ENCODE assay signal across 15 mouse cellular contexts in the genomic region with DNA sequence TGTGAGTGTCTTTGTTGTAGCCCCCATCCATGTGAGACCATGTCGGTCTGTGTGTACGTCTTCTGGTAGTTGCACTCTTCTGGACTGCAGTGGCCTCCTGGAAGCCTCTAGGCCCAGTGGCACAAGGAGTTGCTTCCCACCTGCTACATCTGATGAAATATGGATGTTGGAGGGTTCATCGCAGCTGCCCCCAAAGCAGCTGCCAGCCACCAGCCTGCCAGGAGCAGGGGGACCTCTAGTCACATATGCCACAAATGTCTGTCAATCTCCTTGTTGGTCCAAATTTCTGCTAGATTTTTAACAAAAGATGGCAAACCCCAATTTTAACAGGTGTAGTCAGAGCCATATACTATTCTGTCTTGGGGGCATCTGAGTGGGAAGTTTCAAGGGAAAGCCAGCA. TPM values are rescaled to one million over a fixed set of nuclear protein-coding genes. Genes with fewer than 3 reads are reported as not detected.
A peak's percentile ranks its signal among the peaks of the same experiment; 100 is the strongest.
DNase-seq lines count a peak whose midpoint lies in the region; ATAC-seq and TF ChIP-seq lines count a peak whose summit lies in the region.
"Had no signal": no experiment of that assay in that cellular context is flagged by ENCODE, and none has a peak within 500 bp of the region (broad histone marks: within the 10 kb centered on the region; RNA-seq: fewer than 3 reads in every experiment).

No protein-coding gene starts in this region.

- WGBS in heart, embryonic 12.5 days, result 91% methylated on average over 3 of the region's 3 CpGs
- WGBS in limb, embryonic 14.5 days, result 92% methylated on average over 3 of the region's 3 CpGs
- WGBS in limb, embryonic 10.5 days, result 91% methylated on average over 3 of the region's 3 CpGs
- 78% methylated on average over 3 of the region's 3 CpGs for WGBS in hindbrain, embryonic 12.5 days

- no peak for ATAC-seq in heart, embryonic 12.5 days (ENCODE audit: insufficient number of reproducible peaks, low FRiP score)
- ATAC-seq in limb, embryonic 14.5 days (ENCODE audit: low FRiP score, low read depth), result no peak
- ATAC-seq in hindbrain, embryonic 12.5 days (ENCODE audit: low FRiP score), result no peak
- ATAC-seq: intestine, embryonic 15.5 days had no signal

- peaks cover 69% of the 10 kb centered on the region for H3K4me1 ChIP-seq in heart, embryonic 12.5 days (replicated peaks)
- H3K4me1 ChIP-seq in limb, embryonic 14.5 days (ENCODE audit: control insufficient read depth, insufficient read depth, low read length), result peaks cover 41% of the 10 kb centered on the region
- peaks cover 33% of the 10 kb centered on the region for H3K4me1 ChIP-seq in limb, embryonic 10.5 days
- H3K4me1 ChIP-seq in hindbrain, embryonic 12.5 days, result peaks cover 27% of the 10 kb centered on the region

- no peaks in the 10 kb centered on the region for H3K36me3 ChIP-seq in heart, embryonic 12.5 days
- no peaks in the 10 kb centered on the region for H3K36me3 ChIP-seq in limb, embryonic 14.5 days (ENCODE audit: control insufficient read depth, insufficient read depth, low read length)
- H3K36me3 ChIP-seq in limb, embryonic 10.5 days, result no peaks in the 10 kb centered on the region
- H3K36me3 ChIP-seq in hindbrain, embryonic 12.5 days, result no peaks in the 10 kb centered on the region
- H3K36me3 ChIP-seq: embryonic facial prominence, embryonic 12.5 days; intestine, embryonic 15.5 days; limb, embryonic 15.5 days; liver, embryonic 15.5 days; neural tube, embryonic 12.5 days had no signal

- H3K9me3 ChIP-seq in heart, embryonic 12.5 days (replicated peaks), result no peaks in the 10 kb centered on the region
- H3K9me3 ChIP-seq in limb, embryonic 14.5 days (ENCODE audit: control insufficient read depth, low read length), result no peaks in the 10 kb centered on the region
- H3K9me3 ChIP-seq in limb, embryonic 10.5 days (replicated peaks), result no peaks in the 10 kb centered on the region
- no peaks in the 10 kb centered on the region for H3K9me3 ChIP-seq in hindbrain, embryonic 12.5 days (replicated peaks)
- H3K9me3 ChIP-seq: embryonic facial prominence, embryonic 12.5 days; intestine, embryonic 15.5 days; limb, embryonic 15.5 days; liver, embryonic 15.5 days; neural tube, embryonic 12.5 days had no signal

- no peaks in the 10 kb centered on the region for H3K27me3 ChIP-seq in heart, embryonic 12.5 days (replicated peaks)
- H3K27me3 ChIP-seq in limb, embryonic 14.5 days (ENCODE audit: control insufficient read depth, insufficient read depth, low read length), result no peaks in the 10 kb centered on the region
- no peaks in the 10 kb centered on the region for H3K27me3 ChIP-seq in limb, embryonic 10.5 days (ENCODE audit: low read depth, poor library complexity, severe bottlenecking)
- H3K27me3 ChIP-seq in hindbrain, embryonic 12.5 days, result 0 out of 2 replicates have a peak, but pooled peaks cover 3% of the 10 kb centered on the region
- H3K27me3 ChIP-seq: embryonic facial prominence, embryonic 12.5 days; intestine, embryonic 15.5 days; limb, embryonic 15.5 days; liver, embryonic 15.5 days; neural tube, embryonic 12.5 days had no signal

- no peak overlapping the region for H3K4me2 ChIP-seq in heart, embryonic 12.5 days
- no peak overlapping the region for H3K4me2 ChIP-seq in limb, embryonic 14.5 days (replicated peaks; ENCODE audit: low read depth, low read length, severe bottlenecking)
- no peak overlapping the region for H3K4me2 ChIP-seq in hindbrain, embryonic 12.5 days (replicated peaks)
- H3K4me2 ChIP-seq: embryonic facial prominence, embryonic 12.5 days; intestine, embryonic 15.5 days; limb, embryonic 15.5 days; liver, embryonic 15.5 days; neural tube, embryonic 12.5 days had no signal

- no peak for DNase-seq in heart, postnatal 36 days
- peak; percentile 17 for DNase-seq in limb, embryonic 14.5 days (ENCODE audit: low spot score)
- no peak for DNase-seq in limb, embryonic 10.5 days (ENCODE audit: low spot score)
- peak; percentile 24 for DNase-seq in neural tube, embryonic 10.5 days (ENCODE audit: extremely low spot score, low spot score)
- DNase-seq in frontal cortex, postnatal 10 days (ENCODE audit: low spot score in 2 of 2), result no peak
- DNase-seq: cerebellum, adult 9-10 months; right cerebral cortex, adult 18-20 months; thymus, postnatal 25 days had no signal

- no peak overlapping the region for H3K4me3 ChIP-seq in heart, embryonic 12.5 days
- H3K4me3 ChIP-seq in limb, embryonic 14.5 days (replicated peaks; ENCODE audit: low read length), result no peak overlapping the region
- no peak overlapping the region for H3K4me3 ChIP-seq in limb, embryonic 10.5 days
- no peak overlapping the region for H3K4me3 ChIP-seq in hindbrain, embryonic 12.5 days
- H3K4me3 ChIP-seq: embryonic facial prominence, embryonic 12.5 days; intestine, embryonic 15.5 days; limb, embryonic 15.5 days; liver, embryonic 15.5 days; neural tube, embryonic 12.5 days had no signal

- intact Hi-C loops in heart, postnatal 36 days (cut with DNase I), result loop anchor here (5.0 kb wide), 1 partner anchor 130 kb away; no protein-coding TSS in a partner anchor

- no peak for TF ChIP-seq POLR2A in limb, embryonic 14.5 days (IDR thresholded peaks at IDR 0.05; ENCODE audit: borderline replicate concordance, extremely low read depth, insufficient read depth, insufficient read length)

- H3K9ac ChIP-seq in heart, embryonic 12.5 days, result no peak overlapping the region
- H3K9ac ChIP-seq in limb, embryonic 14.5 days (ENCODE audit: low read depth, low read length, severe bottlenecking), result no peak overlapping the region
- no peak overlapping the region for H3K9ac ChIP-seq in hindbrain, embryonic 12.5 days
- H3K9ac ChIP-seq: embryonic facial prominence, embryonic 12.5 days; intestine, embryonic 15.5 days; limb, embryonic 15.5 days; liver, embryonic 15.5 days; neural tube, embryonic 12.5 days had no signal

- 0 out of 2 replicates have a peak overlapping the region, but pooled peaks have one; percentile 98 for H3K27ac ChIP-seq in heart, embryonic 12.5 days (ENCODE audit: poor library complexity, severe bottlenecking)
- H3K27ac ChIP-seq in limb, embryonic 14.5 days (replicated peaks; ENCODE audit: low read depth, low read length), result no peak overlapping the region
- H3K27ac ChIP-seq in limb, embryonic 10.5 days, result no peak overlapping the region
- H3K27ac ChIP-seq in hindbrain, embryonic 12.5 days, result peak overlapping the region; percentile 9; the same call in 1 of the 2 replicates
- H3K27ac ChIP-seq: liver, embryonic 15.5 days; neural tube, embryonic 12.5 days had no signal

RNA-seq across cellular contexts. Expression of a gene that starts 26.4 kb away (rescaled TPM):
- polyA plus RNA-seq in heart, embryonic 12.5 days (2016; fragmentation: Nextera tagmentation; extraction: Ambion mirVana), result 96.3 and 104 TPM in 2 replicates
- total RNA-seq in heart, postnatal 36 days (2021), result 100 to 1,000 TPM; 273 to 286 TPM
- 29.0 and 29.9 TPM in 2 replicates for polyA plus RNA-seq in limb, embryonic 14.5 days (2012; rRNA removed)
- polyA plus RNA-seq in limb, embryonic 14.5 days (2014; fragmentation: Nextera tagmentation; extraction: Ambion mirVana), result 39.5 and 39.7 TPM in 2 replicates
- polyA plus RNA-seq in limb, embryonic 10.5 days (2016; fragmentation: Nextera tagmentation; extraction: Ambion mirVana), result 14.2 and 17.3 TPM in 2 replicates
- 26.1 and 26.4 TPM in 2 replicates for polyA plus RNA-seq in hindbrain, embryonic 12.5 days (2016; fragmentation: Nextera tagmentation; extraction: Ambion mirVana)

Comparison
In these comparisons a context has a peak if more than half of its experiments do, and no peak if none do; other contexts are left out.
1. DNase-seq: peak in limb, embryonic 14.5 days (single experiment) and neural tube, embryonic 10.5 days (single experiment); none in heart, postnatal 36 days (0 of 2), limb, embryonic 10.5 days (single experiment) and frontal cortex, postnatal 10 days (0 of 2).
2. H3K27ac ChIP-seq: peak in heart, embryonic 12.5 days (single experiment) and hindbrain, embryonic 12.5 days (single experiment); none in limb, embryonic 14.5 days (single experiment) and limb, embryonic 10.5 days (single experiment).